Mouse (Mus musculus): ENCODE measurements around the gene Six3. TPM values are rescaled to one million over a fixed set of nuclear protein-coding genes. Genes with fewer than 3 reads are reported as not detected.

Gene Six3
- not detected in 2 replicates for polyA plus RNA-seq (2014; fragmentation: Nextera tagmentation; extraction: Ambion mirVana)

DNA sequence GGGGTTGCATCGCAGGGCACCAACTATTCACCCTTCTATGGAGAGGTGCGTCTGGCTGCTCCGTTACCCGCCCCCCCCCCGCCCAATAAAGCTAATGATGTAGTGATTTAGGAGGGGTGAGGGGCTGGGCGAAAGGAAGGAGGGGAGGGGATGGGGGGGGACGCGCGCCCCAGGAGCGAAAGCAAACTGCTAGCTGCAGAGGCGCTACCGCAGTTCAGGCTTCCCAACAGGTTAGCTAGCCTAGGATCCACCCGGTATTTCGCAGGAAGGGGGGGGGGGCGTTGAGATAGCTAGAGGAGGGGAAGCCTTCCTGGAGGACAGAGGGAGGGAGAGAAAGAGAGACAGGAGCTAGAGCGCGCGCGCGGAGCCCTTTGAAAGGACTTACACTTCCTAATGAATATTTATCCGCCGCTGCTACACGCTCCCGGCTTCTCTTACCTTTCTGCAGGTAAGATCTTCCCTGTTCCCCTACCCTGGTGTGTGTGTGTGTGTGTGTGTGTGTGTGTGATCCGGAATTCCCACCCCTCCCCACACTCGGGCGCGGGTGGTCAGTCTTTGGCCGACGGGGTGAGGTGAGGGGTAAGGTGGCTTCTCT is at the start of gene Six3:
Gene Six3, plus strand, starts transcription at position 343 of the 595 bp plus-strand sequence.
- Histone ChIP-seq H3K27ac (ENCODE audit: low read depth, low read length) (no peak within 1 kb of the TSS), H3K9ac (ENCODE audit: low read depth, low read length) (no peak within 1 kb of the TSS), H3K4me2 (no peak within 1 kb of the TSS), H3K4me3 (ENCODE audit: low read depth, low read length) (no peak within 1 kb of the TSS), H3K36me3 (ENCODE audit: control insufficient read depth, insufficient read depth, low read length) (no peaks in the 10 kb centered on the region), H3K9me3 (ENCODE audit: control insufficient read depth, low read length) (no peaks in the 10 kb centered on the region), H3K4me1 (replicated peaks; ENCODE audit: control insufficient read depth, insufficient read depth, low read length) (no peaks in the 10 kb centered on the region), H3K27me3 (replicated peaks; ENCODE audit: control insufficient read depth, insufficient read depth, low read length) (peaks cover 100% of the 10 kb centered on the region)
- no peak for DNase-seq (ENCODE audit: low spot score)
- no peak for ATAC-seq (replicated peaks; ENCODE audit: low FRiP score)
- WGBS = 2% methylated on average over 29 of the region's 30 CpGs

DNA sequence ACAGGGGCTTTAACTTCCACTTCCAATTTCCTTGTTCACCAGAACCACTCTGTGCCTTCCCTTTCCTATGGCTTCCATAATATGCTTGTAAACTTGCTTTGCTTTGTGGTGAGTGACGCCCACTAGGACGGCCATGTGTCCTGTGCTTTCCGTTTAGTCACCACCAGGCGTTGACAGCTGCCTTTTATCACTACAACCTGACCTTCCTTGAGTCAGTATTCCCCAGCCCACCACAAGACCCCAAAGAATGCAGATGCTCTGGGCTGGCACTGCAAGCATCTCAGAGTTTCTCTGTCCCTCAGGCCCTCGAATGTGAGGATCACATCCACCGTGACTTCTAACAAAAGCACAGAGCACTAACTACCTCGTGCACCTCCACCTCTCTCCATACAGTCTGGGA is 49.3 kb upstream of the Six3 start:
- no peak overlapping the region for H3K27ac ChIP-seq (ENCODE audit: low read depth, low read length)
- DNase-seq (ENCODE audit: low spot score) (peak; percentile 27), ATAC-seq (replicated peaks; ENCODE audit: low FRiP score) (no peak)
- H3K36me3 ChIP-seq (ENCODE audit: control insufficient read depth, insufficient read depth, low read length) = no peaks in the 10 kb centered on the region
- WGBS = 36% methylated on average over 7 of the region's 7 CpGs
- no peak overlapping the region for H3K4me3 ChIP-seq (ENCODE audit: low read depth, low read length)
- H3K4me2 ChIP-seq = no peak overlapping the region
- H3K9ac ChIP-seq (ENCODE audit: low read depth, low read length) = no peak overlapping the region
- H3K27me3 ChIP-seq (replicated peaks; ENCODE audit: control insufficient read depth, insufficient read depth, low read length) = peaks cover 6% of the 10 kb centered on the region; the same call in 1 of the 2 replicates
- no peaks in the 10 kb centered on the region for H3K4me1 ChIP-seq (replicated peaks; ENCODE audit: control insufficient read depth, insufficient read depth, low read length)
- peaks cover 2% of the 10 kb centered on the region; the same call in 1 of the 2 replicates for H3K9me3 ChIP-seq (ENCODE audit: control insufficient read depth, low read length)

DNA sequence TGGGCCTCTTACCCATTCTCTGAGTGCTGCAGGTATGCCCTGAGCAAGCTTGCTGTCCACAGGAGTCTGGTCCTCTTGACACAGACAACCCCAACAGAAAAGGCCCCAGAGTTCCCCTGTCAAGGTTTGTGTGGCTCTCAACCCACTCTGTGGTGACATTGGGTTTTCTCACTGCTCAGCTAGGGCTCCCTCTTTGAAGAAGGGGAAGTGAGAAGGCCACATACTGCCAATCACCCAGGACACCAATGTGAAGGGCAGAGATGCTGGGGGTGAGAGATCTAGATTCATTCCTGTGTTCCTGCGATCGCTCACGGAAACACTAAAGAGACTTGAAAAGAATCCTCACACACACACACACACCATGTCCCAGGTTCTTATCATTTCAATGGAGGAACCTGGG is 39.4 kb upstream of the Six3 start:
- H3K9ac ChIP-seq (ENCODE audit: low read depth, low read length) = no peak overlapping the region
- H3K4me1 ChIP-seq (replicated peaks; ENCODE audit: control insufficient read depth, insufficient read depth, low read length) = no peaks in the 10 kb centered on the region
- H3K4me3 ChIP-seq (ENCODE audit: low read depth, low read length) = no peak overlapping the region
- ATAC-seq (replicated peaks; ENCODE audit: low FRiP score) = no peak
- H3K4me2 ChIP-seq = no peak overlapping the region
- H3K27me3 ChIP-seq (replicated peaks; ENCODE audit: control insufficient read depth, insufficient read depth, low read length) = no peaks in the 10 kb centered on the region
- DNase-seq (ENCODE audit: low spot score) = no peak
- H3K27ac ChIP-seq (ENCODE audit: low read depth, low read length) = no peak overlapping the region
- H3K36me3 ChIP-seq (ENCODE audit: control insufficient read depth, insufficient read depth, low read length) = no peaks in the 10 kb centered on the region
- 58% methylated on average over 3 of the region's 3 CpGs for WGBS
- no peaks in the 10 kb centered on the region for H3K9me3 ChIP-seq (ENCODE audit: control insufficient read depth, low read length)

- DNase-seq (ENCODE audit: low spot score) (no peak), ATAC-seq (replicated peaks; ENCODE audit: low FRiP score) (no peak)
- Histone ChIP-seq H3K9ac (ENCODE audit: low read depth, low read length) (no peak overlapping the region), H3K4me1 (replicated peaks; ENCODE audit: control insufficient read depth, insufficient read depth, low read length) (no peaks in the 10 kb centered on the region), H3K4me2 (no peak overlapping the region), H3K4me3 (ENCODE audit: low read depth, low read length) (no peak overlapping the region), H3K36me3 (ENCODE audit: control insufficient read depth, insufficient read depth, low read length) (no peaks in the 10 kb centered on the region), H3K27me3 (replicated peaks; ENCODE audit: control insufficient read depth, insufficient read depth, low read length) (no peaks in the 10 kb centered on the region), H3K27ac (ENCODE audit: low read depth, low read length) (no peak overlapping the region), H3K9me3 (ENCODE audit: control insufficient read depth, low read length) (no peaks in the 10 kb centered on the region)
- 50% methylated on average over 5 of the region's 5 CpGs for WGBS
Observed at GRCm38 (mm10) chr17:85578290-85578689, 35.1 kb upstream of the Six3 start.

DNA sequence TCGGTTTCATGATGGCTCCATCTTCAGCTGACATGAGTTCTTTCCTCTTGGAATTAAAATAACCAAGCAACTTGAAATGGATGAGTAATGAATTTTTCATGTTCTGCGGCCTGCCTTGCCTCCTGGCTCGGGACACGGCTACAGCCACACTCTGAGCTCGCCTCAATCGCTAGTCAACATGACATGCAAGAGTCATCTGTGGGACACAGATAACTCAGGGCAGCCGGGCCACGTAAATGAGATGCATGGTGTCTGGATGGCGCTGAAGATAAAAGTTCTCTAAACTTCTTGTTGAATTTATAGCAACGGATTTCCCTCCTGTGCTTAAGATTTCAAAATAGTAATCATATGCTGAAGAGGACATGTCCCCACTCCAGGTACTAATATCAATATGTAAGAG is 34.1 kb upstream of the Six3 start:
- no peak for DNase-seq (ENCODE audit: low spot score)
- Histone ChIP-seq H3K36me3 (ENCODE audit: control insufficient read depth, insufficient read depth, low read length) (no peaks in the 10 kb centered on the region), H3K4me1 (replicated peaks; ENCODE audit: control insufficient read depth, insufficient read depth, low read length) (no peaks in the 10 kb centered on the region), H3K4me3 (ENCODE audit: low read depth, low read length) (no peak overlapping the region), H3K4me2 (no peak overlapping the region), H3K9me3 (ENCODE audit: control insufficient read depth, low read length) (no peaks in the 10 kb centered on the region), H3K9ac (ENCODE audit: low read depth, low read length) (no peak overlapping the region), H3K27ac (ENCODE audit: low read depth, low read length) (no peak overlapping the region), H3K27me3 (replicated peaks; ENCODE audit: control insufficient read depth, insufficient read depth, low read length) (no peaks in the 10 kb centered on the region)
- 60% methylated on average over 10 of the region's 10 CpGs for WGBS
- ATAC-seq (replicated peaks; ENCODE audit: low FRiP score) = peak; percentile 87

DNA sequence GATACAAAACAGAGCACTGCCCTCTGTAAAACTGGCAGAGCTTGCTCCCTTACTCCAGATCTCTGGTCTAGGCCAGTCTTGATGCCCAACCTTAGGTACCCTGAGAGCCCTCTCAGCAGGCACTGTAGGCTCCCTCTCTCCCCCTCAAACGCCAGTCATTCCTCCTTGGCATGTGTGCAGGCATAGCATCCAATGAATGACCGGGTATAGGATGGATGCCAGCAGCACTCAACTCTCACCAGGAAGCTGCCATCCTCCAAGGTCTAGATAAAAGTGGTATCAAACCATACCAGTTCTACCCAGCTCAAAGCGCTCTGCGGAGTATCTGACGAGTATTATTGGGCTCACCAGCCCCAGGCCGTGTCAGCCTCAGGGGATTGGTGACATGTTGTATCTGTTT is 33.2 kb upstream of the Six3 start:
- no peaks in the 10 kb centered on the region for H3K4me1 ChIP-seq (replicated peaks; ENCODE audit: control insufficient read depth, insufficient read depth, low read length)
- H3K9ac ChIP-seq (ENCODE audit: low read depth, low read length) = no peak overlapping the region
- H3K27ac ChIP-seq (ENCODE audit: low read depth, low read length) = no peak overlapping the region
- no peak overlapping the region for H3K4me3 ChIP-seq (ENCODE audit: low read depth, low read length)
- no peaks in the 10 kb centered on the region for H3K36me3 ChIP-seq (ENCODE audit: control insufficient read depth, insufficient read depth, low read length)
- no peaks in the 10 kb centered on the region for H3K9me3 ChIP-seq (ENCODE audit: control insufficient read depth, low read length)
- ATAC-seq (replicated peaks; ENCODE audit: low FRiP score) (no peak), DNase-seq (ENCODE audit: low spot score) (no peak)
- H3K4me2 ChIP-seq = no peak overlapping the region
- 89% methylated on average over 6 of the region's 6 CpGs for WGBS
- no peaks in the 10 kb centered on the region for H3K27me3 ChIP-seq (replicated peaks; ENCODE audit: control insufficient read depth, insufficient read depth, low read length)

GRCm38 (mm10) chr17:85584170-85584569 is 29.2 kb upstream of the Six3 start:
- H3K4me2 ChIP-seq = no peak overlapping the region
- H3K27me3 ChIP-seq (replicated peaks; ENCODE audit: control insufficient read depth, insufficient read depth, low read length) = no peaks in the 10 kb centered on the region
- H3K27ac ChIP-seq (ENCODE audit: low read depth, low read length) = no peak overlapping the region
- WGBS = 82% methylated on average over 4 of the region's 4 CpGs
- no peak overlapping the region for H3K9ac ChIP-seq (ENCODE audit: low read depth, low read length)
- H3K4me3 ChIP-seq (ENCODE audit: low read depth, low read length) = no peak overlapping the region
- DNase-seq (ENCODE audit: low spot score) (no peak), ATAC-seq (replicated peaks; ENCODE audit: low FRiP score) (no peak)
- H3K36me3 ChIP-seq (ENCODE audit: control insufficient read depth, insufficient read depth, low read length) = no peaks in the 10 kb centered on the region
- H3K9me3 ChIP-seq (ENCODE audit: control insufficient read depth, low read length) = no peaks in the 10 kb centered on the region
- no peaks in the 10 kb centered on the region for H3K4me1 ChIP-seq (replicated peaks; ENCODE audit: control insufficient read depth, insufficient read depth, low read length)

GRCm38 (mm10) chr17:85584573-85584972 is 28.8 kb upstream of the Six3 start:
- ATAC-seq (replicated peaks; ENCODE audit: low FRiP score) (no peak), DNase-seq (ENCODE audit: low spot score) (no peak)
- H3K27me3 ChIP-seq (replicated peaks; ENCODE audit: control insufficient read depth, insufficient read depth, low read length) = no peaks in the 10 kb centered on the region
- no peaks in the 10 kb centered on the region for H3K9me3 ChIP-seq (ENCODE audit: control insufficient read depth, low read length)
- H3K4me3 ChIP-seq (ENCODE audit: low read depth, low read length) = no peak overlapping the region
- WGBS = 40% methylated on average over 7 of the region's 7 CpGs
- H3K9ac ChIP-seq (ENCODE audit: low read depth, low read length) = no peak overlapping the region
- no peaks in the 10 kb centered on the region for H3K36me3 ChIP-seq (ENCODE audit: control insufficient read depth, insufficient read depth, low read length)
- H3K27ac ChIP-seq (ENCODE audit: low read depth, low read length) = no peak overlapping the region
- no peak overlapping the region for H3K4me2 ChIP-seq
- H3K4me1 ChIP-seq (replicated peaks; ENCODE audit: control insufficient read depth, insufficient read depth, low read length) = no peaks in the 10 kb centered on the region

DNA sequence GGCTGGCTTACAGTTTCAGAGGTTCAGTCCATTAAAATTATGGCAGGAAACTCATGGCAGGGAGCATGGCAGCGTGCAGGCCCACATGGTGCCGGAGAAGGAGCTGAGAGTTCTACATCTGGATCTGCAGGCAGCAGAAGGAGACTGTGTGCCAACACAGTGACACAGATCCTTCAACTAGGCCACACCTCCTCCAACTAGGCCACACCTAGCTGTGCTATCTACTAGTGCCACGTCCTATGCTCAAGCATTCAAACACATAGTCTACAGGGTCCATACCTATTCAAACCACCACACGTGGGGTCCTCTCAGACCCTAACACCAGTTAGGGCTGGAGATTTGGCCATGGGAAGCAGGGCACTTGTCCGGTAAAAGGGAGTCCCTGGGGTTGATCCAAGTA is 27.6 kb upstream of the Six3 start:
- H3K9ac ChIP-seq (ENCODE audit: low read depth, low read length) = no peak overlapping the region
- peak; percentile 75 for ATAC-seq (replicated peaks; ENCODE audit: low FRiP score)
- H3K4me2 ChIP-seq = no peak overlapping the region
- no peak overlapping the region for H3K4me3 ChIP-seq (ENCODE audit: low read depth, low read length)
- DNase-seq (ENCODE audit: low spot score) = no peak
- H3K36me3 ChIP-seq (ENCODE audit: control insufficient read depth, insufficient read depth, low read length) = no peaks in the 10 kb centered on the region
- WGBS = 75% methylated on average over 5 of the region's 5 CpGs
- H3K27ac ChIP-seq (ENCODE audit: low read depth, low read length) = no peak overlapping the region
- no peaks in the 10 kb centered on the region for H3K27me3 ChIP-seq (replicated peaks; ENCODE audit: control insufficient read depth, insufficient read depth, low read length)
- H3K9me3 ChIP-seq (ENCODE audit: control insufficient read depth, low read length) = no peaks in the 10 kb centered on the region
- H3K4me1 ChIP-seq (replicated peaks; ENCODE audit: control insufficient read depth, insufficient read depth, low read length) = no peaks in the 10 kb centered on the region

All from liver, embryonic 11.5 days (tissue).